Mouse (Mus musculus) cerebellum, postnatal 4 days (tissue): Measurements from ENCODE around the gene Vps37c.

Experiments used
- DNase-seq, 2 experiments: peaks; one replicate each; pipeline ENCODE4 v3.0.0; 2022; ENCODE audit warnings: low spot score in 2 of 2, mixed read lengths in 1 of 2

Vps37c gene

GRCm38 (mm10) chr19:10689470-10690166, 1.1 kb downstream of the Vps37c start:
- DNase-seq: no peak

GRCm38 (mm10) chr19:10690336-10690735, 1.8 kb downstream of the Vps37c start:
- DNase-seq: no peak

GRCm38 (mm10) chr19:10691121-10691520, 2.6 kb downstream of the Vps37c start:
- DNase-seq: no peak

- DNase-seq: no peak
Measured at GRCm38 (mm10) chr19:10691660-10692059, 3.1 kb downstream of the Vps37c start.

GRCm38 (mm10) chr19:10692361-10692760, 3.8 kb downstream of the Vps37c start:
- no peak for DNase-seq

- DNase-seq: no peak
Measured at GRCm38 (mm10) chr19:10693926-10694682, 5.6 kb downstream of the Vps37c start.

GRCm38 (mm10) chr19:10695801-10696200, 7.3 kb downstream of the Vps37c start:
- no peak for DNase-seq

- DNase-seq: no peak
Measured at GRCm38 (mm10) chr19:10698131-10698991, 9.8 kb downstream of the Vps37c start.

GRCm38 (mm10) chr19:10699851-10700250, 11.3 kb downstream of the Vps37c start:
- DNase-seq: no peak

GRCm38 (mm10) chr19:10701013-10701726, 12.6 kb downstream of the Vps37c start:
- no peak for DNase-seq

GRCm38 (mm10) chr19:10702125-10702524, 13.6 kb downstream of the Vps37c start:
- no peak for DNase-seq

- peak in 1 of 2 experiments; percentile 27 for DNase-seq
Measured at GRCm38 (mm10) chr19:10703470-10703869, 14.9 kb downstream of the Vps37c start.

- DNase-seq: no peak
Measured at GRCm38 (mm10) chr19:10707087-10707875, 18.7 kb downstream of the Vps37c start.

- no peak for DNase-seq
Measured at GRCm38 (mm10) chr19:10707881-10708280, 19.3 kb downstream of the Vps37c start.

- no peak for DNase-seq
Measured at GRCm38 (mm10) chr19:10708900-10709299, 20.4 kb downstream of the Vps37c start.

- DNase-seq: peak; percentile 100
Measured at GRCm38 (mm10) chr19:10709360-10710087, 21.0 kb downstream of the Vps37c start.

GRCm38 (mm10) chr19:10710088-10710511, 21.6 kb downstream of the Vps37c start:
- peak; percentile 44 to 74 for DNase-seq

GRCm38 (mm10) chr19:10710751-10711150, 22.2 kb downstream of the Vps37c start:
- DNase-seq: no peak

- no peak for DNase-seq
Measured at GRCm38 (mm10) chr19:10712194-10712593, 23.7 kb downstream of the Vps37c start.

GRCm38 (mm10) chr19:10712646-10713045, 24.1 kb downstream of the Vps37c start:
- DNase-seq: no peak
